Mouse (Mus musculus) adrenal gland, adult 2 months (tissue): ENCODE data around the gene Smpd2. TPM values are rescaled to one million over a fixed set of nuclear protein-coding genes. Genes with fewer than 3 reads are reported as not detected.
A peak's percentile ranks its signal among the peaks of the same experiment; 100 is the strongest.

Experiments
- DNase-seq: peaks from one replicate; pipeline ENCODE4 v3.0.0; 2021
- long read RNA-seq: library from polyadenylated mRNA; stranded (forward); transcript quantifications from one replicate; pipeline ENCODE4 v2.0.0, GENCODE M21; 2021
- polyA plus RNA-seq: library from polyadenylated mRNA; depleted of rRNA; stranded (reverse); fragments of >200 nt; gene quantifications from 2 replicates; pipeline ENCODE4 v1.2.3, GENCODE M21; 2012; rRNA removed
- total RNA-seq, 2 experiments: library from RNA; stranded (reverse); gene quantifications; 2 replicates each; pipeline ENCODE4 v1.2.3; 2021

The Smpd2 gene
- total RNA-seq (10 to 100 TPM; 20.2 to 29.4 TPM), polyA plus RNA-seq (49.1 and 66.3 TPM in 2 replicates)
- long read RNA-seq, transcript Smpd2-201 (10 exons, 1,602 nt), result major isoform, 22 of 29 reads
- long read RNA-seq, partial matches to known transcripts, result 1 of 29 reads
- long read RNA-seq, other reads (novel, unspliced or antisense), result 6 of 29 reads

- peak; percentile 97 for DNase-seq
Measured at GRCm38 (mm10) chr10:41489708-41490517, at the start of gene Smpd2, which contains the start of gene Ppil6. Gene Smpd2, minus strand, starts transcription at chr10:41490369. Gene Ppil6, plus strand, starts transcription at chr10:41490439.

- no peak for DNase-seq
Measured at GRCm38 (mm10) chr10:41538986-41539385, 48.8 kb upstream of the Smpd2 start.

GRCm38 (mm10) chr10:41537983-41538330 is 47.8 kb upstream of the Smpd2 start:
- DNase-seq, result no peak

GRCm38 (mm10) chr10:41537226-41537982 is 47.2 kb upstream of the Smpd2 start:
- DNase-seq, result no peak

- no peak for DNase-seq
Measured at GRCm38 (mm10) chr10:41536714-41537113, 46.5 kb upstream of the Smpd2 start.

GRCm38 (mm10) chr10:41535991-41536390 is 45.8 kb upstream of the Smpd2 start:
- no peak for DNase-seq

GRCm38 (mm10) chr10:41529972-41530371 is 39.8 kb upstream of the Smpd2 start:
- no peak for DNase-seq

- no peak for DNase-seq
Measured at GRCm38 (mm10) chr10:41525696-41526095, 35.5 kb upstream of the Smpd2 start.

GRCm38 (mm10) chr10:41523386-41523785 is 33.2 kb upstream of the Smpd2 start:
- DNase-seq, result no peak

- no peak for DNase-seq
Measured at GRCm38 (mm10) chr10:41520410-41520673, 30.2 kb upstream of the Smpd2 start.

- peak; percentile 82 for DNase-seq
Measured at GRCm38 (mm10) chr10:41519640-41520409, 29.7 kb upstream of the Smpd2 start.

- peak; percentile 94 for DNase-seq
Measured at GRCm38 (mm10) chr10:41518981-41519618, 28.9 kb upstream of the Smpd2 start, which contains the start of gene Cd164. Gene Cd164, plus strand, starts transcription at chr10:41519414.

- DNase-seq, result peak; percentile 87
Measured at GRCm38 (mm10) chr10:41518508-41518980, 28.4 kb upstream of the Smpd2 start.

- peak; percentile 44 for DNase-seq
Measured at GRCm38 (mm10) chr10:41514921-41515320, 24.8 kb upstream of the Smpd2 start.

GRCm38 (mm10) chr10:41514301-41514700 is 24.1 kb upstream of the Smpd2 start:
- no peak for DNase-seq

- peak; percentile 37 for DNase-seq
Measured at GRCm38 (mm10) chr10:41509160-41509559, 19.0 kb upstream of the Smpd2 start.

GRCm38 (mm10) chr10:41505446-41505845 is 15.3 kb upstream of the Smpd2 start:
- DNase-seq, result peak; percentile 79

- no peak for DNase-seq
Measured at GRCm38 (mm10) chr10:41504996-41505395, 14.8 kb upstream of the Smpd2 start.

- DNase-seq, result peak; percentile 70
Measured at GRCm38 (mm10) chr10:41500941-41501340, 10.8 kb upstream of the Smpd2 start.

- no peak for DNase-seq
Measured at GRCm38 (mm10) chr10:41491111-41491510, 942 bp upstream of the Smpd2 start.

- no peak for DNase-seq
Measured at GRCm38 (mm10) chr10:41490518-41490873, 327 bp upstream of the Smpd2 start.

GRCm38 (mm10) chr10:41489294-41489693 is 875 bp downstream of the Smpd2 start:
- no peak for DNase-seq
